Mouse (Mus musculus) embryonic facial prominence, embryonic 11.5 days (tissue): ENCODE data around the gene Rad50. TPM values are rescaled to one million over a fixed set of nuclear protein-coding genes. Genes with fewer than 3 reads are reported as not detected.
A peak's percentile ranks its signal among the peaks of the same experiment; 100 is the strongest.

Experiments used
- ATAC-seq: fragments of 200-750 bp; cut with Nextera tagmentation; replicated peaks from 2 replicates; pipeline ENCODE4 v1.8.0; 2017; ENCODE audit warnings: low read depth; ENCODE audit not compliant: insufficient number of reproducible peaks, low FRiP score, low TSS enrichment
- DNase-seq: peaks from one replicate; pipeline ENCODE4 v3.0.0-alpha.2; 2015; ENCODE audit warnings: low spot score
- H3K27ac ChIP-seq: fragments of 300-500 bp; sonication (generic); replicated peaks from 2 replicates; pipeline ENCODE4 v1.5.1; 2014; ENCODE audit warnings: mild to moderate bottlenecking, low read depth, low read length, control low read depth
- H3K27me3 ChIP-seq: fragments of 300-500 bp; sonication (generic); 2 replicates; pipeline ENCODE4 v1.6.1; 2014; ENCODE audit warnings: mild to moderate bottlenecking, low read length, moderate library complexity, mixed read lengths; ENCODE audit not compliant: control insufficient read depth, insufficient read depth
- H3K36me3 ChIP-seq: fragments of 300-500 bp; sonication (generic); replicated peaks from 2 replicates; pipeline ENCODE4 v1.6.1; 2014; ENCODE audit warnings: low read depth, mild to moderate bottlenecking, low read length, moderate library complexity, mixed read lengths; ENCODE audit not compliant: control insufficient read depth, insufficient read depth
- H3K4me1 ChIP-seq: fragments of 300-500 bp; sonication (generic); 2 replicates; pipeline ENCODE4 v1.6.1; 2014; ENCODE audit warnings: low read length, mixed read lengths; ENCODE audit not compliant: control insufficient read depth, insufficient read depth
- H3K4me2 ChIP-seq: fragments of 300-500 bp; sonication (generic); 2 replicates; pipeline ENCODE4 v1.6.1; 2014; ENCODE audit warnings: low read depth, mild to moderate bottlenecking, control low read depth, low read length, moderate library complexity
- H3K4me3 ChIP-seq: fragments of 300-500 bp; sonication (generic); 2 replicates; pipeline ENCODE4 v1.5.1; 2014; ENCODE audit warnings: low read depth, low read length, control low read depth
- H3K9ac ChIP-seq: fragments of 300-500 bp; sonication (generic); replicated peaks from 2 replicates; pipeline ENCODE4 v1.6.1; 2014; ENCODE audit warnings: mild to moderate bottlenecking, control low read depth, low read length
- H3K9me3 ChIP-seq: fragments of 300-500 bp; sonication (generic); replicated peaks from 2 replicates; pipeline ENCODE4 v1.6.1; 2016; ENCODE audit warnings: mild to moderate bottlenecking, low read length, inconsistent platforms, mixed read lengths; ENCODE audit not compliant: control insufficient read depth
- WGBS: fragments of 180-500 bp; shearing (Covaris S2); extraction: QIAGEN DNeasy Blood & Tissue Kit; methylation state at CpG from one replicate; pipeline ENCODE4 v1.1.7; 2014; 5-methylcytosine and 5-hydroxymethylcytosine counted together
- polyA plus RNA-seq: library from polyadenylated mRNA; unstranded; fragments of >200 nt; fragmentation: Nextera tagmentation; extraction: Ambion mirVana; gene quantifications from 2 replicates; pipeline ENCODE4 v1.2.1, GENCODE M21; 2014

The Rad50 gene
- 26.5 and 26.8 TPM in 2 replicates for polyA plus RNA-seq

DNA sequence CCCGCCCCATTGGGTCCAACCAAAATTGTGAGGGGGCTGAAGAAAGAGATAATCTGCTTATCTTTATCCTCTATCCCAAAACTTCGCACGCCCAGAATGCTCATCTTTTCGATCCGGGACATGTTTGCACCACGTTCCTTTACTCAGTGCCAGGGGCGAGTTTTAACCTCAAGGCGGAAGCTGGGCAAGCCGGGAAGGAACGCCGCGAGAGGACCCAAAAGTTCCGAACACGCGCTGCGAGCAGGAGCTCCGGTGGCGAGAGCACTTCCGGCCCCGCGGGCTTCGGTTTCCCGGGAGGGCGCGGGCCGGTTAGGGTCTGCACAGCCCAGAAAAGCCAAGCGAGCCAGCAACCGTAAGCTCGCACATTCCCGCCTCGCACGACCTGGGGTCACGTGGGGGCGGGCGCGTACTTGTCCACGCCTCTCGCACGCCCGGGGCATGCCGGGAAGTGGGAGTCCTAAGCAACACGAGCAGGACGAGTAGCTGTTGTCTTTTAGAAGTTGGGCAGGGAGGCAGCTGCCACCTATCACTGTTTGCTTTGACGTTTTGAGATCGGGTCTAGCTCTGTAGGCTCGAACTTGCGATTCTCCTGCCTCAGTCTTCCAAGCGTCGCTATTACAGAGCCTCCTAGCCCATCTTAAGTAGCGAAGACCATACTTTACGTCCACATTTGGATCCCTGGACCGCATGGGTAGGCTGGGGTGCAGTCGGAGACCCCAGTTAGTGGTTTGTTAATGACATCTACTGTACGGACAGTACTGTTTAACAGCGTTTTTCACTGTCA lies at the start of gene Rad50:
TSS of gene Rad50 (minus strand) at position 386 of the 784 bp plus-strand sequence.
- H3K4me1 ChIP-seq, result no peaks in the 10 kb centered on the region
- DNase-seq (peak; percentile 93), ATAC-seq (peak; percentile 93)
- 5% methylated on average over 55 of the region's 55 CpGs for WGBS
- no peaks in the 10 kb centered on the region for H3K36me3 ChIP-seq
- H3K9ac ChIP-seq, result peak within 1 kb of the TSS; percentile 84
- peak within 1 kb of the TSS; percentile 89 for H3K4me2 ChIP-seq
- no peaks in the 10 kb centered on the region for H3K27me3 ChIP-seq
- peak within 1 kb of the TSS; percentile 73 for H3K27ac ChIP-seq
- peak within 1 kb of the TSS; percentile 77 for H3K4me3 ChIP-seq
- H3K9me3 ChIP-seq, result no peaks in the 10 kb centered on the region

DNA sequence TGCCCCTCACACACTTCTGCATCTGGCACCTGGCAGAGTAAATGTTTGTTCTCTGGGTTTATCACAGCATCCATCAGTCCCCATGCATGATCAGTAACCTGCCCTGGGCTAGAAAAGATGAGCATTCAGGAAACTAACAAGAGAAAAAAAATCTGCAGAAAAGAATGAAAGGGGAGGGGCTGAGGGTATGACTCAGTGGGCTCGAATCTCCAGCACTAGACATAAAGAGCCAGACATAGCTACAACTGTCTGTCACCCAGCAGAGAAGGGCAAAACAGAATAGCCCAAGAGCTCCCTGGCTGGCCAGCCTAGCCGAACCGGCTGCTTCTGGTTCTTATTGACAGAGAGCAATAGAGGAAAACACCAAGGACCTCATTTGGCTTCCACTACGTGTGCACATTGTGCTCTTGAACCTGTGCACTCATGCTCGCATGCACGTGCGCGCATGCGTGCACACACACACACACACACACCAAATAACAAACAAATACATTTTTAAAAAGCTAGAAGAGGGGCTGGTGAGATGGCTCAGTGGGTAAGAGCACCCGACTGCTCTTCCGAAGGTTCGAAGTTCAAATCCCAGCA lies 48.0 kb upstream of the Rad50 start:
- WGBS, result 84% methylated on average over 12 of the region's 12 CpGs
- no peak overlapping the region for H3K4me3 ChIP-seq
- no peak for DNase-seq

DNA sequence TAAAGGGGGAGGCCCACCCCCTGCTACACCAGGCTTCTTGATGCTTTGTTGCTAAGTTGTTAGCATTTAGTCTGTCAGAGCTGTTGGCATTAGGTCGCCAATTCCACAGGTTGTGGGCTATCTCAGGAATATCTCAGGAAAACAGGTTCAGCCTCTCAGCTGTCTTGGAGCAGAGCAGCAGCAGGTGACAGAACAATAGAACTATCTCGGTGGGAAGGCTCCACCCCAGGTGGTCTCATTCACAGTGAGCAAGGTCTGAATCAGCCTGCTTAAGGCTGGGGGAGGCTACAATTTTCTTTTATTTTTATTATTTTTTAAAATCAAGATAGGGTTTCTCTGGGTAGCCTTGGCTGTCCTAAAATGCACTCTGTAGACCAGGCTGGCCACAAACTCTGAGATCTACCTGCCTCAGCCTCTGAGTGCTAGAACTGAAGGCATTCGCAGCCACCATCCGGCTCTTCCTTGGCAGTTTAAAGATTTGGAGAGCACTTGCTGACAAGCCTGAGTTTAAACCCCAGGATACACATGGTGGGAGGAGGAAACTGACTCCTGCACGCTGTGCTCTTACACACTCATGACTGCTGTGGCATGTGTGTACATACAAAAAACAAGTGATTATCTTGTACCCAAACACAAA lies 42.7 kb upstream of the Rad50 start:
- 48% methylated on average over 5 of the region's 5 CpGs for WGBS
- Histone ChIP-seq H3K9ac (no peak overlapping the region), H3K27me3 (no peaks in the 10 kb centered on the region), H3K4me2 (no peak overlapping the region), H3K4me3 (no peak overlapping the region), H3K9me3 (no peaks in the 10 kb centered on the region), H3K36me3 (no peaks in the 10 kb centered on the region), H3K4me1 (no peaks in the 10 kb centered on the region), H3K27ac (no peak overlapping the region)
- ATAC-seq (no peak), DNase-seq (no peak)

More for the DNA sequence above, 48.0 kb upstream of the Rad50 start:
- no peaks in the 10 kb centered on the region for H3K4me1 ChIP-seq
- H3K9me3 ChIP-seq, result no peaks in the 10 kb centered on the region
- H3K27ac ChIP-seq, result no peak overlapping the region
- no peak for ATAC-seq
- H3K9ac ChIP-seq, result no peak overlapping the region
- no peaks in the 10 kb centered on the region for H3K27me3 ChIP-seq
- H3K36me3 ChIP-seq, result no peaks in the 10 kb centered on the region
- H3K4me2 ChIP-seq, result no peak overlapping the region

- no peak for ATAC-seq
- Histone ChIP-seq H3K27me3 (no peaks in the 10 kb centered on the region), H3K4me1 (no peaks in the 10 kb centered on the region), H3K27ac (no peak overlapping the region), H3K4me2 (no peak overlapping the region), H3K36me3 (no peaks in the 10 kb centered on the region), H3K9me3 (no peaks in the 10 kb centered on the region), H3K4me3 (no peak overlapping the region), H3K9ac (no peak overlapping the region)
- no peak for DNase-seq
- 76% methylated on average over 4 of the region's 4 CpGs for WGBS
These were observed 42.2 kb upstream of the Rad50 start for GRCm38 (mm10) chr11:53749306-53749705.

DNA sequence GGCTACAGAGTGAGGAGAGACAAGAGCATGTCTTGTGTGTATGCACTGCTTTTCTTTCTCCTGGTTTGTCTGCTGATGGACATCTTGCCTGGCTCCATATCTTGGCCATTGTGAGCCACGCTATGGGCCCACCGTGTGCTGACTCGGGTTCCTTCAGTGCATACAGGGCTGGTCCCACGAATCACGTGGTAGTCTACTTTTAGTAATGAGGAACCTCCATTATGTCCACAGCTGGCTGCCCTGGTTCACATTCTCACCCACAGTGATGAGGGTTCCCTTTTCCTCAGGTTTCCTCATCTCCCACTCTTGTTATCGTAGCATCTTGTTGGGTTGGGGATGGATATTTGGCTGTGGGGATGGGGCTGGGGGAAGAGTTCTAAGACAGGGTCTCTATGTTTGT lies 41.5 kb upstream of the Rad50 start:
- no peaks in the 10 kb centered on the region for H3K27me3 ChIP-seq
- no peak for DNase-seq
- no peak overlapping the region for H3K4me3 ChIP-seq
- H3K4me1 ChIP-seq, result no peaks in the 10 kb centered on the region
- H3K9ac ChIP-seq, result no peak overlapping the region
- H3K27ac ChIP-seq, result no peak overlapping the region
- H3K9me3 ChIP-seq, result no peaks in the 10 kb centered on the region
- H3K36me3 ChIP-seq, result no peaks in the 10 kb centered on the region
- ATAC-seq, result no peak
- 92% methylated on average over 6 of the region's 6 CpGs for WGBS
- H3K4me2 ChIP-seq, result no peak overlapping the region

- no peak for DNase-seq
These were observed 40.9 kb upstream of the Rad50 start for GRCm38 (mm10) chr11:53747985-53748384.

GRCm38 (mm10) chr11:53745260-53745659 lies 38.1 kb upstream of the Rad50 start:
- Histone ChIP-seq H3K36me3 (no peaks in the 10 kb centered on the region), H3K9me3 (no peaks in the 10 kb centered on the region), H3K4me1 (no peaks in the 10 kb centered on the region), H3K27ac (no peak overlapping the region), H3K9ac (no peak overlapping the region), H3K4me3 (no peak overlapping the region), H3K4me2 (no peak overlapping the region), H3K27me3 (no peaks in the 10 kb centered on the region)
- ATAC-seq (no peak), DNase-seq (no peak)
- 98% methylated on average over 2 of the region's 2 CpGs for WGBS

More at GRCm38 (mm10) chr11:53747985-53748384, 40.9 kb upstream of the Rad50 start:
- H3K4me3 ChIP-seq, result no peak overlapping the region
- ATAC-seq, result no peak
- no peaks in the 10 kb centered on the region for H3K4me1 ChIP-seq
- H3K9ac ChIP-seq, result no peak overlapping the region
- H3K4me2 ChIP-seq, result no peak overlapping the region
- H3K36me3 ChIP-seq, result no peaks in the 10 kb centered on the region
- H3K27ac ChIP-seq, result no peak overlapping the region
- 91% methylated on average over 9 of the region's 9 CpGs for WGBS
- H3K9me3 ChIP-seq, result no peaks in the 10 kb centered on the region
- no peaks in the 10 kb centered on the region for H3K27me3 ChIP-seq

DNA sequence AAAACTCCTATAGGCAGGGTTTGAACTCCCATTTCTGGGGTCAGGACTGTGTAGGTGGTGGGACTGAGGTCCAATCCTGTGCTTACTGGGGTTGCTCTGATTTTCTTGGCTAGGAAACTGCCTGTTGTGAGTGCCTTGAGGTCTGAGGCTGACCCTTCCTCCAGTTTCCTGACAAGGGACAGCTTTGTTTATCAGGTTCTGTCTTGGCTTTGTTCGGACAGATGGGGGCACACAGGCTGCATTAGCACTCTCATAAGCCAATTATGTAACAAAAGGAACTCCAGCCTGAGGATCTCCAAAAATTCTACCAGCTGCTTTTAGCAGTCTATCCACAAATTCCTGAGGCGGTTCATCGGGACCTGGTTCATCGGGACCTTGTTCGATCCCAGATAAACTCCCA lies 35.2 kb upstream of the Rad50 start:
- Histone ChIP-seq H3K36me3 (no peaks in the 10 kb centered on the region), H3K9ac (no peak overlapping the region), H3K9me3 (no peaks in the 10 kb centered on the region), H3K27me3 (no peaks in the 10 kb centered on the region), H3K4me3 (no peak overlapping the region), H3K4me1 (no peaks in the 10 kb centered on the region), H3K4me2 (no peak overlapping the region), H3K27ac (no peak overlapping the region)
- no peak for DNase-seq
- WGBS, result 4% methylated on average over 5 of the region's 5 CpGs
- no peak for ATAC-seq
